8 mouse cellular contexts compared by ENCODE assay signal in the genomic region with DNA sequence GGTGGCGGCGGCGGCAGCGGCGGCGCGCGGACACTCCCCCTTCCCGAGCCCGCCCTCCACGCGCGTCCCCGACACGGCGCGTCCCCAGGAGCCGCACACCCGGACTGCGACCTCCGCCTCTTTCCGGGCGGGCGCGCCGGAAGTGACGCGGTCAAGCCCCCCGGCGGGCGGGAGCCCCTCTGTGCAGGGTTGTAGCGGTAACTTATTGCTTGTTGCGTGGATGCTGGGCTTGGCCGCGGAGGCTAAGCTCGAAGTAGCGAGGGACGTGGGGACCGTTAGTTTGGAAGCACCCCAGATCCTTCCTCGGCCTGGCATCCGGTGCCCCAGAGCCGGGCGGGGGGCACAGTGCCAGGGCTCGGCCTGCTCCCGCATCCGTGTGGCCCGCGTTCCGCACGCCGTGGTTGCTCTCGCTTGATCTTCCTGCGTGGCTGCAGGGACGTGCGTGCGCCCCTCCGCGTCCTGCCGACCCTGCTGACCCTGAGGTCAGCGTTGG. TPM values are rescaled to one million over a fixed set of nuclear protein-coding genes. Genes with fewer than 3 reads are reported as not detected.
DNase-seq lines count a peak whose midpoint lies in the region; ATAC-seq and TF ChIP-seq lines count a peak whose summit lies in the region.

Gene Prkacb (minus strand): TSS at position 90 of the 493 bp plus-strand sequence.

- H3K9ac ChIP-seq in forebrain, embryonic 13.5 days = peak within 1 kb of the TSS; percentile 96
- H3K9ac ChIP-seq in liver, postnatal 0 days (replicated peaks) = peak within 1 kb of the TSS; percentile 85
- H3K9ac ChIP-seq in neural tube, embryonic 14.5 days (replicated peaks; ENCODE audit: low read depth, low read length) = peak within 1 kb of the TSS; percentile 90

- no peaks in the 10 kb centered on the region for H3K36me3 ChIP-seq in E14TG2a.4 (ENCODE audit: insufficient read depth, low read length)
- H3K36me3 ChIP-seq in forebrain, embryonic 13.5 days (ENCODE audit: poor library complexity, severe bottlenecking) = no peaks in the 10 kb centered on the region
- H3K36me3 ChIP-seq in liver, postnatal 0 days (replicated peaks; ENCODE audit: insufficient read depth, low read length) = no peaks in the 10 kb centered on the region
- no peaks in the 10 kb centered on the region for H3K36me3 ChIP-seq in neural tube, embryonic 14.5 days (ENCODE audit: control insufficient read depth, insufficient read depth, low read length)

- H3K27ac ChIP-seq in forebrain, embryonic 13.5 days = peak within 1 kb of the TSS; percentile 84
- peak within 1 kb of the TSS; percentile 92 for H3K27ac ChIP-seq in liver, postnatal 0 days (ENCODE audit: low read depth)
- peak within 1 kb of the TSS; percentile 96 for H3K27ac ChIP-seq in neural tube, embryonic 14.5 days (ENCODE audit: low read depth, low read length)

- no peaks in the 10 kb centered on the region for H3K9me3 ChIP-seq in E14TG2a.4 (ENCODE audit: low read length)
- H3K9me3 ChIP-seq in forebrain, embryonic 13.5 days (replicated peaks) = no peaks in the 10 kb centered on the region
- H3K9me3 ChIP-seq in liver, postnatal 0 days (ENCODE audit: low read length) = no peaks in the 10 kb centered on the region
- H3K9me3 ChIP-seq in neural tube, embryonic 14.5 days (ENCODE audit: control insufficient read depth, low read length) = no peaks in the 10 kb centered on the region

- no peak for TF ChIP-seq EP300 in liver, postnatal 0 days (IDR thresholded peaks at IDR 0.05; ENCODE audit: low read depth)

- no peak for TF ChIP-seq CTCF in E14TG2a.4 (conservative IDR thresholded peaks at IDR 0.05; ENCODE audit: low read length)
- TF ChIP-seq CTCF in liver, postnatal 0 days (IDR thresholded peaks at IDR 0.05; ENCODE audit: low read depth) = no peak

- ATAC-seq in forebrain, embryonic 13.5 days = peak; percentile 98
- peak; percentile 97 for ATAC-seq in liver, postnatal 0 days
- peak; percentile 97 for ATAC-seq in neural tube, embryonic 14.5 days (ENCODE audit: low read depth)

- H3K4me3 ChIP-seq in E14TG2a.4 (replicated peaks; ENCODE audit: low read length) = peak within 1 kb of the TSS; percentile 95
- H3K4me3 ChIP-seq in forebrain, embryonic 13.5 days = peak within 1 kb of the TSS; percentile 99
- peak within 1 kb of the TSS; percentile 84 for H3K4me3 ChIP-seq in liver, postnatal 0 days (ENCODE audit: low read depth, low read length)
- H3K4me3 ChIP-seq in neural tube, embryonic 14.5 days (ENCODE audit: low read depth, low read length) = peak within 1 kb of the TSS; percentile 98

- intact Hi-C loops in heart, postnatal 10 days (cut with DNase I) = no loop called here

- H3K4me1 ChIP-seq in E14TG2a.4 (replicated peaks; ENCODE audit: low read depth, low read length) = peaks cover 12% of the 10 kb centered on the region; the same call in 1 of the 2 replicates
- peaks cover 22% of the 10 kb centered on the region for H3K4me1 ChIP-seq in forebrain, embryonic 13.5 days
- no peaks in the 10 kb centered on the region for H3K4me1 ChIP-seq in liver, postnatal 0 days (ENCODE audit: insufficient read depth)
- peaks cover 19% of the 10 kb centered on the region for H3K4me1 ChIP-seq in neural tube, embryonic 14.5 days (ENCODE audit: control insufficient read depth, insufficient read depth, low read length)

- H3K27me3 ChIP-seq in E14TG2a.4 (ENCODE audit: insufficient read depth, low read length) = no peaks in the 10 kb centered on the region
- H3K27me3 ChIP-seq in forebrain, embryonic 13.5 days = peaks cover 6% of the 10 kb centered on the region; the same call in 1 of the 2 replicates
- H3K27me3 ChIP-seq in liver, postnatal 0 days (ENCODE audit: insufficient read depth, low read length) = no peaks in the 10 kb centered on the region
- no peaks in the 10 kb centered on the region; the same call in 1 of the 2 replicates for H3K27me3 ChIP-seq in neural tube, embryonic 14.5 days (ENCODE audit: control insufficient read depth, insufficient read depth, low read length)

- under 1% methylated on average over 57 of the region's 60 CpGs for WGBS in forebrain, embryonic 13.5 days
- WGBS in large intestine, adult 2 months = under 1% methylated on average over 60 of the region's 60 CpGs
- under 1% methylated on average over 59 of the region's 60 CpGs for WGBS in liver, postnatal 0 days (ENCODE audit: insufficient replicate concordance)
- WGBS in neural tube, embryonic 14.5 days = under 1% methylated on average over 43 of the region's 60 CpGs

- DNase-seq in c-Kit-positive CD71-positive TER-119-positive erythroid progenitor cells, embryonic 14.5 days (ENCODE audit: low spot score) = peak; percentile 59
- DNase-seq in heart, postnatal 10 days = peak; percentile 94 to 95
- peak; percentile 13 for DNase-seq in large intestine, adult 2 months (ENCODE audit: low read depth, low spot score)
- peak; percentile 90 for DNase-seq in liver, postnatal 0 days
- peak; percentile 96 for DNase-seq in testis, postnatal 10 days (ENCODE audit: low spot score)

- H3K4me2 ChIP-seq in forebrain, embryonic 13.5 days = peak within 1 kb of the TSS; percentile 87
- H3K4me2 ChIP-seq in liver, postnatal 0 days (ENCODE audit: low read depth, low read length) = peak within 1 kb of the TSS; percentile 80
- peak within 1 kb of the TSS; percentile 83 for H3K4me2 ChIP-seq in neural tube, embryonic 14.5 days (ENCODE audit: low read depth, low read length)

RNA-seq across cellular contexts. Expression of gene Prkacb, which starts in this region (rescaled TPM):
- 92.7 and 104 TPM in 2 replicates for polyA plus RNA-seq in forebrain, embryonic 13.5 days (2015; fragmentation: Nextera tagmentation; extraction: Ambion mirVana)
- total RNA-seq in heart, postnatal 10 days (2021) = 10 to 100 TPM; 92.4 to 99.7 TPM
- polyA plus RNA-seq in large intestine, adult 2 months (2012; rRNA removed) = 10.1 and 11.6 TPM in 2 replicates
- polyA plus RNA-seq in liver, postnatal 0 days (2015; fragmentation: Nextera tagmentation; extraction: Ambion mirVana) = 14.1 and 15.4 TPM in 2 replicates
- polyA plus RNA-seq in neural tube, embryonic 14.5 days (2014; fragmentation: Nextera tagmentation; extraction: Ambion mirVana) = 228 and 234 TPM in 2 replicates

Comparison
In these comparisons a context has a peak if more than half of its experiments do, and no peak if none do; other contexts are left out.
1. Peak in every context shown above with its lines: DNase-seq, ATAC-seq, H3K4me3 ChIP-seq and H3K27ac ChIP-seq.
2. DNase-seq: peak in every context shown above with its lines; median percentile 96 in testis, postnatal 10 days; 94 in heart, postnatal 10 days; 90 in liver, postnatal 0 days; 59 in c-Kit-positive CD71-positive TER-119-positive erythroid progenitor cells, embryonic 14.5 days; 13 in large intestine, adult 2 months.